Mouse (Mus musculus) B cell, adult 2 months (primary cell): ENCODE measurements around the gene 1700021F07Rik.

Source experiments
- DNase-seq, 2 experiments: peaks; one replicate each; pipeline ENCODE4 v3.0.0; 2022

The 1700021F07Rik gene

GRCm38 (mm10) chr2:173522376-173522775 is at the start of gene 1700021F07Rik:
Gene 1700021F07Rik (plus strand): TSS chr2:173522586.
- DNase-seq, result no peak

- no peak for DNase-seq
Measured at GRCm38 (mm10) chr2:173473233-173473632, 49.2 kb upstream of the 1700021F07Rik start.

- DNase-seq, result no peak
Measured at GRCm38 (mm10) chr2:173479050-173479449, 43.3 kb upstream of the 1700021F07Rik start.

GRCm38 (mm10) chr2:173484486-173484885 is 37.9 kb upstream of the 1700021F07Rik start:
- no peak for DNase-seq

GRCm38 (mm10) chr2:173499612-173500011 is 22.8 kb upstream of the 1700021F07Rik start:
- no peak for DNase-seq

- DNase-seq, result no peak
Measured at GRCm38 (mm10) chr2:173513977-173514376, 8.4 kb upstream of the 1700021F07Rik start.

- no peak for DNase-seq
Measured at GRCm38 (mm10) chr2:173515186-173515585, 7.2 kb upstream of the 1700021F07Rik start.

- DNase-seq, result no peak
Measured at GRCm38 (mm10) chr2:173516150-173516855, 6.1 kb upstream of the 1700021F07Rik start.

GRCm38 (mm10) chr2:173528493-173528892 is 6.1 kb downstream of the 1700021F07Rik start:
- DNase-seq, result no peak

GRCm38 (mm10) chr2:173532711-173533462 is 10.5 kb downstream of the 1700021F07Rik start:
- DNase-seq, result no peak

- DNase-seq, result peak in 1 of 2 experiments; percentile 19
Measured at GRCm38 (mm10) chr2:173534581-173534980, 12.2 kb downstream of the 1700021F07Rik start.

- DNase-seq, result no peak
Measured at GRCm38 (mm10) chr2:173535390-173535789, 13.0 kb downstream of the 1700021F07Rik start.

GRCm38 (mm10) chr2:173535886-173536285 is 13.5 kb downstream of the 1700021F07Rik start:
- DNase-seq, result no peak

- no peak for DNase-seq
Measured at GRCm38 (mm10) chr2:173539781-173540180, 17.4 kb downstream of the 1700021F07Rik start.

- DNase-seq, result no peak
Measured at GRCm38 (mm10) chr2:173541748-173542147, 19.4 kb downstream of the 1700021F07Rik start.

- DNase-seq, result no peak
Measured at GRCm38 (mm10) chr2:173542716-173543115, 20.3 kb downstream of the 1700021F07Rik start.

- DNase-seq, result peak; percentile 87 to 88
Measured at GRCm38 (mm10) chr2:173545992-173546703, 23.8 kb downstream of the 1700021F07Rik start.

- DNase-seq, result no peak
Measured at GRCm38 (mm10) chr2:173549236-173549635, 26.9 kb downstream of the 1700021F07Rik start.

- DNase-seq, result no peak
Measured at GRCm38 (mm10) chr2:173550681-173551080, 28.3 kb downstream of the 1700021F07Rik start.

GRCm38 (mm10) chr2:173553863-173554262 is 31.5 kb downstream of the 1700021F07Rik start:
- DNase-seq, result peak; percentile 56 to 58

GRCm38 (mm10) chr2:173558754-173559396 is 36.5 kb downstream of the 1700021F07Rik start:
- no peak for DNase-seq

- DNase-seq, result peak; percentile 79
Measured at GRCm38 (mm10) chr2:173561851-173562442, 39.6 kb downstream of the 1700021F07Rik start.
